Comparison of ENCODE assay signal across 27 mouse cellular contexts in the genomic region with DNA sequence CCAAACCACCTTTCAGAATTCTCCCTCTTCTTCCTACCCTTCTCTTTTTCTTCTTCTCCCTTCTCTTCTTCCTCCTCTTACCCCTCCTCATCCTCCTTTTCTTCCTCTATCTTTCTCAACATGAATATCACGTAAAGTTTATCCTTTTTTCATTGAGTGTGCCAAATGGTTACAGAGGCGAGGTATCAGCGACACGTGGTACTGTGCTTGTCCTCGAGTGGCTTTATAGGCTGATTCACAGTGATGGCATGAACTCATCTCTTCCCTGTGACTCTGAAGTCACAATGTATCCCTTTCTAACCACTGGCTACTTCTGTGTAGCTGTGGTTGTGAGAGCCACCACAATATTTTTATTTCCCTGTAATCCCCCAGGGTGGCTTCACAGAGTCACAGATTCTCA.
"Had no signal": no experiment of that assay in that cellular context is flagged by ENCODE, and none has a peak within 500 bp of the region (broad histone marks: within the 10 kb centered on the region; RNA-seq: fewer than 3 reads in every experiment).

No protein-coding gene starts in this region.

- H3K36me3 ChIP-seq: heart, embryonic 10.5 days; heart, embryonic 12.5 days; hindbrain, embryonic 10.5 days; hindbrain, embryonic 12.5 days; intestine, embryonic 15.5 days; kidney, embryonic 15.5 days; limb, embryonic 13.5 days; limb, embryonic 15.5 days; liver, embryonic 12.5 days had no signal

- H3K4me1 ChIP-seq: heart, embryonic 10.5 days; heart, embryonic 12.5 days; hindbrain, embryonic 10.5 days; hindbrain, embryonic 12.5 days; intestine, embryonic 15.5 days; kidney, embryonic 15.5 days; liver, embryonic 12.5 days had no signal

- H3K4me2 ChIP-seq: heart, embryonic 12.5 days; hindbrain, embryonic 12.5 days; hindbrain, embryonic 14.5 days; intestine, embryonic 15.5 days; kidney, embryonic 15.5 days; limb, embryonic 13.5 days; limb, embryonic 15.5 days; liver, embryonic 12.5 days had no signal

- H3K9ac ChIP-seq: heart, embryonic 12.5 days; hindbrain, embryonic 12.5 days; hindbrain, embryonic 14.5 days; intestine, embryonic 15.5 days; kidney, embryonic 15.5 days; limb, embryonic 13.5 days; limb, embryonic 15.5 days; liver, embryonic 12.5 days; liver, embryonic 14.5 days had no signal

- ATAC-seq: hindbrain, embryonic 16.5 days; inflammation-experienced regulatory T-cells, adult 6 months; intestine, embryonic 15.5 days; intestine, postnatal 0 days; liver, embryonic 12.5 days had no signal

- H3K4me3 ChIP-seq: gastrocnemius, adult 2 months; heart, embryonic 10.5 days; heart, embryonic 12.5 days; hindbrain, embryonic 10.5 days; hindbrain, embryonic 12.5 days; intestine, embryonic 15.5 days; kidney, embryonic 15.5 days; limb, embryonic 13.5 days; limb, embryonic 15.5 days; liver, embryonic 12.5 days had no signal

- H3K27ac ChIP-seq: gastrocnemius, adult 2 months; heart, embryonic 10.5 days; hindbrain, embryonic 10.5 days; hindbrain, embryonic 12.5 days; hindbrain, embryonic 14.5 days; intestine, embryonic 15.5 days; kidney, embryonic 15.5 days; kidney, postnatal 0 days; limb, embryonic 13.5 days; limb, embryonic 15.5 days; liver, embryonic 12.5 days; liver, embryonic 14.5 days had no signal

- DNase-seq: gastrocnemius, adult 2 months; gastrocnemius, postnatal 10 days; gastrocnemius, postnatal 25 days; heart, adult 18-20 months; heart, postnatal 10 days; heart, postnatal 4 days; kidney, adult 18-20 months; kidney, adult 8-10 months; kidney, postnatal 14 days; kidney, postnatal 36 days; layer of hippocampus, adult 9-11 months; layer of hippocampus, postnatal 36 days had no signal

- H3K27me3 ChIP-seq: heart, embryonic 12.5 days; hindbrain, embryonic 12.5 days; intestine, embryonic 15.5 days; kidney, embryonic 15.5 days; limb, embryonic 13.5 days; limb, embryonic 15.5 days; liver, embryonic 12.5 days had no signal

- H3K9me3 ChIP-seq: heart, embryonic 10.5 days; heart, embryonic 12.5 days; hindbrain, embryonic 10.5 days; hindbrain, embryonic 12.5 days; intestine, embryonic 15.5 days; kidney, embryonic 15.5 days; limb, embryonic 13.5 days; limb, embryonic 15.5 days; liver, embryonic 12.5 days had no signal
